Mouse (Mus musculus): ENCODE results near the gene Kctd12.

GRCm38 (mm10) chr14:102953511-102953910, 28.9 kb downstream of the Kctd12 start:
- TF ChIP-seq CTCF (IDR thresholded peaks at IDR 0.05; ENCODE audit: control insufficient read depth, insufficient read depth, insufficient read length), result no peak
- no peak for TF ChIP-seq USF1 (IDR thresholded peaks at IDR 0.05; ENCODE audit: low read depth)
- TF ChIP-seq MYOD1 (IDR thresholded peaks at IDR 0.05; ENCODE audit: control insufficient read depth, insufficient read length, low read depth), result no peak
